Mouse (Mus musculus): Measurements from ENCODE around the gene Scn1a. TPM values are rescaled to one million over a fixed set of nuclear protein-coding genes. Genes with fewer than 3 reads are reported as not detected.

Scn1a gene
- total RNA-seq, 2 experiments from 2014 or later: 114 to 121 TPM

DNA sequence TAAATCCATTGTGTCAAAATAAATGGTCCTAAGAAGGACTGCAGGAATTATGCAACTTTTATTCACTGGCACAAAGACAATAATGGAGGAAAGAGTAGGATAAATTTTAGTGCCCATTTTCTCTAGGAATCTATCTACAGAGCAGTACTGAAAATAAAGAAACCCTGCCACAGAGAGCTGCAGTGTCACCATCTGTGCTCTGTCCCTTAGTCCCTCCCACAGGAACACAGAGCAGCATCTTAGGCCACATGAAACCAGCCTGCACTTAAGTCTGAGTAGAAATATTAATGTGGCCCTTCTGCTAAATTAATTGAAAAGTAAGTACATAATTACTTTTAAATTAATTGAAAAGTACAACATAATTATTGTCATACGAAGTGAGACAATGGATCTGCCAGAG lies 196.6 kb downstream of the Scn1a start:
- Histone ChIP-seq H3K27ac (no peak overlapping the region), H3K4me3 (no peak overlapping the region)
- TF ChIP-seq CTCF (IDR thresholded peaks at IDR 0.05): no peak
- no peak for DNase-seq (ENCODE audit: extremely low spot score in 1 of 2, low spot score in 2 of 2)
- intact Hi-C loops (cut with DNase I): no loop called here

DNA sequence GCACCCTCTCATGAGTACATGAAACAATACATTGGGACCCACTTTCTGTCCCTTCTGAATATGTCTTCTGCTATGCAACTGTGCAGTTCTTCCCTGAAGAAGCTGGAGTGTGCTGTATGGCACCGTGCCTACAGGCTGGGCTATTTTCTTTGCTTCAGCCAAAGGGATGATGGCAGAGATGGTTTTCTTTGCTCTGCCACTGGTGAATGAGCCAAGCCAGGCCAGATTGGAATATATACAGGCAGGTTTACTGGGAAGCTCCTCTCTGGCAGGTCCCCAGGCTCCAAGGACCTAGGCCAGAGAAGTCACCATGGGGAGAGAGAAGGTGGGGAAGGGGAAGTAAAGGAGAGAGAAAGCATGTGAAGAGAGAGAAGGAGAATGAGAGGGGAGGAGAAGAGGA lies 200.3 kb downstream of the Scn1a start:
- Histone ChIP-seq H3K27ac (no peak overlapping the region), H3K4me3 (no peak overlapping the region)
- no peak for TF ChIP-seq CTCF (IDR thresholded peaks at IDR 0.05)
- intact Hi-C loops (cut with DNase I): no loop called here
- no peak for DNase-seq (ENCODE audit: extremely low spot score in 1 of 2, low spot score in 2 of 2)

GRCm38 (mm10) chr2:66238886-66239285 lies 201.8 kb downstream of the Scn1a start:
- H3K27ac ChIP-seq: no peak overlapping the region
- DNase-seq (ENCODE audit: extremely low spot score in 1 of 2, low spot score in 2 of 2): no peak
- H3K4me3 ChIP-seq: no peak overlapping the region
- TF ChIP-seq CTCF (IDR thresholded peaks at IDR 0.05): no peak
- intact Hi-C loops (cut with DNase I): no loop called here

DNA sequence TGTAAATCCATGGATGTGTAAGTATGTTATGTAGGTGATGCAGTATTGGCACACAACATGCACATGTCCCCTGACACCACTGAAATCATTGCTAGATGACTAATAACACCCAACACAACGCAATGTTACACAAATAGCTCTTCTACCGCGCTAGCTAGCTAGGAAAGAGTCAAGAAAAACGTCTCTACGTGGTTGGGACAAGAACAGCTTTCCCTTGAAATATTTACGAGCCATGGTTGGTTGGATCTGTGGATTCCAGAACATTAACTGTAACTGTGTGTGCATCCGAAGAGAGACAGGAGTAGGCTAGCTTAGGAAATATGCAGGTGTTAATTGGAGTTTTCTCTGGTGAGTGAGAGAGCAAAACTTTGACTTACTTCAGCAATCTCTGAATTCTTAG lies 219.7 kb downstream of the Scn1a start:
- DNase-seq (ENCODE audit: extremely low spot score in 1 of 2, low spot score in 2 of 2): no peak
- H3K4me3 ChIP-seq: no peak overlapping the region
- no peak for TF ChIP-seq CTCF (IDR thresholded peaks at IDR 0.05)
- H3K27ac ChIP-seq: no peak overlapping the region
- intact Hi-C loops (cut with DNase I): no loop called here

Other genes starting within 250 kb of the Scn1a start
- 10 to 100 TPM; 10.3 to 10.6 TPM for gene Ttc21b, start 184.2 kb downstream of the Scn1a start, total RNA-seq (2021)
- 1 to 10 TPM; 3.4 to 4.1 TPM for gene Scn9a, start 194.1 kb upstream of the Scn1a start, total RNA-seq (2021)